Mouse (Mus musculus) bone marrow, adult 2 months (tissue): Measurements from ENCODE around the gene Casc3.

Experiments
- CTCF ChIP-seq: fragments of 200-500 bp; IDR thresholded peaks from 2 replicates; pipeline ENCODE4 v1.5.1; 2011; ENCODE audit warnings: low read length, control low read depth; ENCODE audit not compliant: control insufficient read depth, insufficient read depth
- POLR2A ChIP-seq: fragments of 200-500 bp; IDR thresholded peaks from 2 replicates; pipeline ENCODE4 v1.6.1; 2011; ENCODE audit warnings: low read depth, mild to moderate bottlenecking, control low read depth, low read length, borderline replicate concordance; ENCODE audit not compliant: control insufficient read depth

DNA sequence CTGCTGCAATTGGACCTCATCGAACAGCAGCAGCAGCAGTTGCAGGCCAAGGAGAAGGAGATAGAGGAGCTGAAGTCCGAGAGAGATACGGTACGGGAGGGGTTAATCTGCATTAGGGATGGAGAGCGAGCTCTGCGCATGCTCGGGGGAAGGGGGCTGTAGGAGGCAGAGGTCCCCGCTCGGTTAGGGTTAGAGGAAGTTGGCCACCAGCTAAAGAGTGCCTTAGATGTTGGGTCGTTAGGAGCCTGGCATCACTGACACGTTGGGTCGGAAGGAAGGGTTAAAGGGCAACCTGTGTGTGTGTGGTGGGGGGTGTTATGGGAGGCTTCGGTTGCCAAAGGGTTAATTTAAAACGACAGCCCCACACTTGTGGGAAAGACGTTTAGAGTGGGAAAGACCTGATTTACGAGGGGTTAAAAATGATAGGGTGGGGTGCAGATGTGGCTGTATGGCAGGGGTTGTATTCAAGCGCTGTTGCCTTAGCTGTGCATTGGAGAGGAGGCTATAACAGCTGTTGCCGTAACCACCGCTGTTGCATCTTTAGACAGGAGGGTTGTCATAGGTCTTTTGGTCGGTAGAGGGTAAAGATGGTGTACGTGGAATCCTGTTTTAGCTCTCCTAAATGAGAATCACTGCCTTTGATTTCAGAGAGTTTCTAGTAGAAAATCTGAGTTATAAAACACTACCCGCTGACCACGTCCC, 8.0 kb upstream of the Casc3 start:
- TF ChIP-seq POLR2A (no peak), CTCF (no peak)
